Mouse (Mus musculus): ENCODE measurements around the gene Rpp14.
A peak's percentile ranks its signal among the peaks of the same experiment; 100 is the strongest.

Gene Rpp14

DNA sequence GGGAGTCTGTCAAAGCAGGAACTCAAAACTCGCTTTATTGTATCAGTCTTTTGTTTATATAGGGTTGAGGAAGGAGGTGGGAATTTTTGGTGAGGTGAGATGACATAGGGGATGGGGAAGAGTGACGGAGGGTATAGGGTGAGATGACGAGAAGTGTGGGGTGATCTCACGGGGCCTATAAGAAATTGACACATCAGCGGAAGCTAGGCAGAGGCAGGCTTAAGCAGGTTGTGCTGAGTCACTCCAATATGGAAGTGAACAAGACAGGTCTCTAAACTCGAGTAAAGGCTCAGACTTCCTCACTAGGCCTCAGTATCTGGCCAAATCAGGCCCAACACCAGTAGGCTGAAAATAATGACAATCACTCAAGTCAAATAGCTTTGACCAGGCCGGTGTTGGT lies 20.2 kb upstream of the Rpp14 start:
- DNase-seq (ENCODE audit: low read depth, low spot score): no peak

DNA sequence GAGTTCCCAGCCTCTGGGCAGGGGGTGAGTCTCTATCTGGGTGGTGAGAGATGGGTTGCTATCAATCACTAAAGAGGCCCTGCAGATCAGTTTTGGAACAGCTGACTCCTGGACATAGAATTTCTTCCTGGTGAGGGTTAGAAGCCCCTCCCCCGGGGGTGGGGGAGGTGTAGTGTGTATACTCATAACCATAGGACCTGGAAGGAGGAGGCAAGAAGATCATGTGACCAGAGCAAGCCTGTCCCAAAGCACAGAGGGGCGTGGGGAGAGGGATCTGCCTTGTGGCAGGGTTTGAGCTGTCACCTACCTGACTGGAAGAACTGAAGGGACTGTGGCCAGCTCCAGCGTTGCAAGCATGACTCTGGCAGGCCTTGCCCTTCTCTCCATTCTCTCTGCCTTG lies 18.1 kb upstream of the Rpp14 start:
- no peak for DNase-seq (ENCODE audit: low read depth, low spot score)

DNA sequence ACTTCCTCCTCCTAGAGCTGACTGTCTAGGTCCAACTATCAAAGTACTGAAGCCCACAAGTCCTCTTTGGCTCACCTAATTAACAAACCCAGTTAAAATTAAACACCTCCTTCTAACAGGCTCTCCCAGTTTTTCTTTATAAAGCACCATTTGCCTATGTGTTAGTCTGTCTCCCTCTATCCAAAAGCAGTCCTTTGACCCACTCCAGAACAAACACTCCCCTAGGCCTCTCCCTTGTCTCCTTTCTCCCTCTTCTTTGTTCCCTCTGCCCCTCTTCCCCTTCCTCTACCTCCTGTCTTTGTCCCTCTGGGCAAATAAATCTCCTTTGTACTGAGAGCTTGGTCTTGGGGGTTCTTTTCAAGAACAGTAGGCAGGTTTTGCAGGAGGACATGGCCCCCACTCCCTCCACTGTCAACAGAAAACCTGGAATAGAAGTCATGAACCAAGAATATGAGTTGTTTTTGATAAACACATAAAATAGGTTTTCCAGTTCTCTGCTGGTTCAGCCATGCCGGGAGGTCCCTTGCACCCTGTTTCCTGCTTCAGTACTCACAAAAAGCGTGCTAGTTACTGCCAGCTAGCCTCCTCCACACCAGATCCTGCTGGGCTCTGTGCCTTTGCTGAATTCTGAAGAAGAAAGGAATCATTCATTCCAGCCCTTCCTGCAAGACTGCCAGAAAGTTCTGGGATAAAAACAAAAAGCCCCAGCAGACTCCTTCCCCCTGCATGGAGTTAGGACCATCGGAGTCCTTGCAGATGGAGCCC lies 17.4 kb upstream of the Rpp14 start:
- no peak for DNase-seq (ENCODE audit: low read depth, low spot score)

DNA sequence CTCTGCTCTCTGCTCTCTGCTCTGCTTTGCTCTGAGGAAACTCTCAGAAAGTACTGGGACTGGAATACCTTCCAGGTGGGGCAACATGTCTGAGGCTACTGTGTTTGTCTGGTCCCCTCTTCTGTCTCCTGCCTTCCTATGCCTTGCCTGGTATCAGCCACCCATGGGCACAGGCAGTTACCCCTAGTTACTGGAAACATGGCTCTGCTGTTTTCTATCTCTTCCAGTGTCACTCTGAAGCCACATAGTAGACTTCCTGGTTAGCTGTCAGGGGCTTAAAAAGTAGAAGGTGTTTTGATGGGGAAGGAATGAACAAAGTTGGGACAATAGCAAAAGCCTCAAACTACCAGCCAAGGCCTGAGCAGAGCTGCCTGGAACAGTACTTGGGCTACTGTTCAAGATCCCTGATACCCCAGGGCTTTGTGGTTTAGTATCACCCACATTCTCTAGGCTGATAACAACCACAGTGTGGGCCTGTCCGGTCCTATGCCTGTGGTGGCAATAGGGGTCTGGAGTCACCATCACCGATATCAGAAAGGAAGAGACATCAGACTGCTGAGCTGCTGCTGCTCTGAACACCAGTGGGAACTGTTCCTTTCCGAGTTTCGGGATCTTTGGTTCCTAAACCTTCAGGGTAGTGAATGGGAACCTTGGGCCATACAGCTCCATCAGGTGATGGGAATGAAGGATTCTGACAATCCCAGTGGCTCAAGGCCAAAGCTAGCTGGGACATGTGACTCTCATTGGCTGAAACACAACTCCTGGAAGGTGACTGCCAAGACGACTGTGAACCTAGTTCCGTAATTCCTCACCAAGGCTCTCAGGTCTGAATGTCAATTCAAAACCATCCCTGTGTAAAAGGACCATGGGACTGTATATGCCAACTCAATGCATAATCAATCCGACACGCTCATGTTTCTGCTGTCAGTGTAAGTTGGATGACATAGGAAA lies 16.1 kb upstream of the Rpp14 start:
- no peak for DNase-seq (ENCODE audit: low read depth, low spot score)

DNA sequence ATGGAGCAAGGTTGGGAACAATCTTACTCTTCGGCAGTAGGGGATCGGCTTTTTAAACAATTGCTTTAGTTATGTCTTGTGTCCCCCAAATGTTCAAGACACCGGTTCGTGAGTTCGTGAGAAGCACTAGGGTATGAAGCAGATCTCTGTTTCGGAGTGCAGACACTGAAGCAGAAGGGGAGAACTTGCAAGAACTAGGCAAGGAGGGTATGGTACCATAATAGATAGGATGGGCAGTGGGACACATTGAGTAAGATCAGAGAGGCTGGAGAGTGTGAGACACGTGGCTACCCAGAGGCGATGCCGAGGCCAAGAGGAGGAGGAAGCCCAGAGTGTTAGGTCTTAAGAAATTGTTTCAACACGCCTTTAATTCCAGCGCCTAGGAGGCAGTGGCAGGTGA lies 551 bp downstream of the Rpp14 start:
- DNase-seq (ENCODE audit: low read depth, low spot score): peak; percentile 31

DNA sequence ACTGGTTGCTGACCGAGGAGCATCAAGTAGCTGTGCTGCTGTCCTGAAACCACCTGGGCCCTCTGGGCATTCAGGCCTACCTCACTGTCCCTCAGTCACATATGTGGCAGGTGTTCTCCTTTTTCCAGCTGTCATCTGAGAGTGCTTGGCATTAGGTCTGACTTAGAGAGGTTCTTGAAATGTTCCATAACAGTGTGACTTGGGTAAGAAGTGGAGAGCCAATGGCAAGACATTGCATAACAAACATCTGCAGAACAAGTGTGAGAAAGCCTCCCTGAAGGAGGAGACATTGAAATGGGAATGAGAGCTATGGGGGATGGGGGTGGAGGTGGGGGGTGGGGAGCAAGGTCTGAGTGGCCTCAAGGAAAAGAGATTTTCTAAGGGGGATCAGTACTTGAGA lies 2.8 kb downstream of the Rpp14 start:
- DNase-seq (ENCODE audit: low read depth, low spot score): no peak

DNA sequence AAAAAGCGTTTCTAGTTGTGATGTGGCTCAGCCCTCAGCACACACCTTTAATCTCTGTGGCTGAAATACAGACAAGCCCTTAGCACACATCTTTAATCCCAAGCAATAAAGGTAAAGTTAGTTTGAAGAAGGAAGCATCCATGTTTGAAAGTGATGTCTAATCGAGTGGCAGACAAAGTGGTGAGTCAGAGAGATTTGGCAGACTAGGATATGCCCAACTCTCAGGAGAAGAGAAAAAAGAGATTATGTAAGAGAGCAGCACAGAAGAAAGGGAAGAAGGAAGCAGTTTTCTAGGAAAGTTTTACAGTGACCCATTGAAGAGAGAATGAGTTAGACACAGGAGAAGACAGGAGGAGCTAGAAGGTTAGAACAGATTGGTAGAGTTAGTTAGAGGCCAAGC lies 8.8 kb downstream of the Rpp14 start:
- DNase-seq (ENCODE audit: low read depth, low spot score): peak; percentile 72

DNA sequence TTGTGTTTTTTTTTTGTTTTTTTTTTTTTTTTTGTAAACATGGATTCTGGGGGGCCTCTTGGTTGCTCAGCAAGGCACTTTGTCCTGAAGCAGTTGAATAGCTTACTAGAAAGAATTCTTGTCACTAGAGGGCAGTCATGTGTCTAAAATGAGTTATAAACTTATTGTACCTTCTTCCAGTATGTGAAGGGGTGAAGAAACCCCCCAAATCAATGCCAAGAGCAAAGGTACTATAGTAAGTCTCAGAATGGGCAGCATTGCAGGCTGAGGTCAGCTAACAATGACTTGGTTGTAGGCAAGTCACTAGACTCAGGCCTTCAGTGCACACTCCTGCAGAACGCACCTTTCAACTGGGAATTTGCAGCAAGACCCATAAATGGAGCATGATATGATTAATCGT lies 12.4 kb downstream of the Rpp14 start:
- peak; percentile 62 for DNase-seq (ENCODE audit: low read depth, low spot score)

DNA sequence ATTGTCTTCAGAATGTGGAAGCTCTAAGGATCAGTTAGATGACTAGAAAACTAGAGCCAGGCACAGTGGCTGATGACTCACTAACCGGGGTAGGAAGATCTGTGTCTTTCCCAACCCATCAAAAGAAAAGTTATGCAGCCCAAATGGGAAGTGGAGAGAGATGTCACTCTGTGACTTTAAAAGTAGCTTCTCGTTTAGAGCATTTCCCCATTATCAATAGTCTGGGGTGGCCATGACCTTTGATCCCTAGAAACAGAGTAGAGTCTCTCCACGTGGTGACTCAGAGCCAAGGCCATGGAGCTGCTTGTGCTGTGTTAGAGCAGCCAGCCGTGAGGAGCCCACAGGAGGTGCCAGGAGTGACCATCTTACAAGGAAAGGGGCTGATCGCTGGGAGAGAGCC lies 13.3 kb downstream of the Rpp14 start:
- DNase-seq (ENCODE audit: low read depth, low spot score): peak; percentile 7

DNA sequence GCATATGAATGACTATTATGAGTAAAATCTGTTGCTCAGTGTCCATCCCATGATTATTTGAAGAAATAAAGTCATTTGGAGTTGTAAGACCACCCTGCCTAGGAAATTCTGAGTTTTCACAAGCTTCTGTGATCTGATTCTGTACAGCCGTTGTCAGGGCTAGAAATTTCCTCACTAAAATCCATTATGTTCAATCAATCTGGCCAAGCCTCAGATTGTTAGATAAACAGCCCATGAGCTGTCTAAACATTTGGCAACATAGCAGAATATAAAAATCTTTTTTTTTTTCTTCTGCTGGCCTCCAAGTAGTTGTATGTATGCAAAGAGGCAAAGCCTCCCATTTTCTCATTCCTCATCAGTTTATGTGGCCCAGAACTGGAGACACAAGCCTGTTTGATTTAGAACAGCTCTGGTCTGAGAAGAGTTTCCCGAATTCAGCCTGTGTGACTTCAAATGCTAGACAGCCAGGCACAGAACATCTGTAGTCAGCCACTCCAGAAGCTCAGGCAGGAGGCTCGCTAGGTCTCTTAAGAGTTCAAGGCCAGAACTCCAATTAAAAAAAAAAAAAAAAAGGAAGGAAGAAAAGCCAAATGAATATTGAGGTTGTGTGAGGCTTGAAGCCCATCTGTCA lies 14.9 kb downstream of the Rpp14 start:
- no peak for DNase-seq (ENCODE audit: low read depth, low spot score)

DNA sequence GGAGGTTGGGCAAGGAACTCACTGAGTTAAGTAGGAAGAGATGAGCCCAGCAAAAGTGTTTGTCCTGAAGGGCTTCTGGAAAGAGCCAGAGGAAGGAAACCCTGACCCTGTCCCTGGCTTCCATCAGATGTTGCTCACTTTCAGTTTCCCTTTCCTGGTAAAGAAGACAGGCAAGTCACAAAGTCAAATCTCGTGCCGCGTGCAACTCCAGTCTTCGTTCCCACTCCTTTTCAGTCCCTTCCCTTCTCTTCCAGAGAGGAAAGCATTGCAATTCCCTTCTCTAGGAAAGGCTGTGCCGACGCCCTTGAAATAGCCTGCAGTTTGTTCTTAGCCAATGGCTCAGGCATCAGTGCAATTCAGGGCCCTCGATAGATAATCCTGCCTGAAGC lies 15.4 kb downstream of the Rpp14 start:
- DNase-seq (ENCODE audit: low read depth, low spot score): no peak

DNA sequence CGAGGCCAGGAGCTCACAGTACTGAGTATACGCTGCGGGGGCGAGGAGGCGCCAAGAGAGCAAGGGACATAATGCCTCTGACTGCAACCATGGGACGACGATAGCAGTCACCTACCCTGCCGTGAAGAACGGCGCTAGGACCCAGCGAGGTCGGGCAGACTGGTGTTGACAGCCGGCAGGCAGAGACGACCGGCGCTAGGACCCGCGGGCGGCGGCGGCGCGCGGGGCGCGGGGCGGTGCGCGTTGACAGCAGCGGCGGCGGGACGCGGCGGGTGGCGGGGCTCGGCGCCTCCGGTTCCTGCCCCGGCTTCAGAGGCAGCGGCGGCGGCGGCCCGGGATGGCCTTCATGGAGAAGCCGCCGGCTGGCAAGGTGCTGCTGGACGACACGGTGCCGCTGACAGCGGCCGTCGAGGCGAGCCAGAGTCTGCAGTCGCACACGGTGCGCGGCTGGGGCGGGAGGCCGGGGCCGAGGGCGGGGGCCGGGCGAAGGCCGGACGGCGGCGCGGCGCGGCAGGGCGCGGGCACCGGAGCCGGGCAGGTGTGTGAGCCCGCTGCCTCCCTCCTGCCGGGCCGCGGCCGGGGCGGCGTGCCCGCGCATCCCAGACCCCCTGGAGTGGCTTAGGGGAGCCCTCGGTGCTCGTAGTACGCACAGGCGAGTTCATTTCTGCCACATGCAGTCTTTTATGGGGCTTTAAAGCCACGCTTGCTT lies 18.0 kb downstream of the Rpp14 start, which contains the start of gene Pxk:
Gene Pxk, plus strand, starts transcription at position 234 of the 709 bp plus-strand sequence.
- DNase-seq (ENCODE audit: low read depth, low spot score): peak; percentile 52

DNA sequence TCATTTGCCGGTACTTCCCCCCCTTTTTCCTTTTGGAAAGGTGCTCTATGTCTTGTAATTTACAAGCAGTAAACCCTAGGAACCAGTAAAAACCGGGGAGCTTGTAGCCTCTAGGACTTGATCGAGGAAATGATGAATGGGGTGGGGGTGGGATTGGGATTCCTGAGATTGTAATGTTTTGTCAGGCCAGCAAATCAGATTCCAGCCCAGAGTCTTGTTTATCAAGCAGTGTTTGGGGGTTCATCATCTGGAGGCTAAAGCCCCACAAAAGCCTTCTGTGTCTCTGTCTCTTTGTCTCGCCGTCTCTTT lies 18.5 kb downstream of the Rpp14 start:
- peak; percentile 46 for DNase-seq (ENCODE audit: low read depth, low spot score)

DNA sequence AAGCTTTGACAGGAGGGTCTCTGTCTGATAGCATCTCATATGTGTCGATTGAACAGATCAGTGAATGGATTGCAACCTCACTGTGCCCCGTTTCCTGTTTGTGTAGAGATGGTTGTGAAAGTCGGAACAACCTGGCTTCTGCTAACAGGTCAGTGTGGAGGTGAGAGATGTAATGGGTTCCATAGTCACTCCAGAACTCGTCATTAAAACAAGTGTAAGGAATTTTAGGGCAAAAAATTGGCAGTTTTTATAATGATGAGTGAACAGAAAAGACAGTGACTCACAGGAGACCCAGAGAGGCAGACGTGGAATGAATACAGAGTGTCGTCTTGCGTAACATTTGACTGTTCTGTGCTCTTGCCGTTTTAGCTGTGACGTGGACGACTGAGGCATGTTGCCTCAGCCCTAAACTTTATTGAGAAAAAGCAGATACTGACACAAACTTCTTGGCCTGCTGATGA lies 19.4 kb downstream of the Rpp14 start:
- DNase-seq (ENCODE audit: low read depth, low spot score): peak; percentile 77

DNA sequence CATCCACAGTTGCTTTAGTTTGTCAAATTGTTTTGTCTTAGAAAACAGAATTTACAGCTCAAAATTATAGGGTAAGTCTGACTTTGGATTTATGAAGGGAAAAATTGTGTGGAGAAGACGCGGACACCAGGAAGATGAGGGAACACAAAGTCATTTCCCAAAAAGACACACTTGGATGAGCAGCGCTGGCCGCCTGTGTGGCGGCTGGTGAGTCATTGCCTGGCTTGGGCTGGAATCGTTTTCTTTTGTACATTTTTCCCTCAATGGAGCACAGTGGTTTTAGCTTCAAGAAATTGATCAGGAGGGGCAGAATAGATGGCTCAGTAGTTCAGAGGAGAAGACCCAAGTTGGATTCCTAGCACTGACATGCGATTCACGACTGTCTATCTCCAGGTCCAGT lies 21.7 kb downstream of the Rpp14 start:
- no peak for DNase-seq (ENCODE audit: low read depth, low spot score)

DNA sequence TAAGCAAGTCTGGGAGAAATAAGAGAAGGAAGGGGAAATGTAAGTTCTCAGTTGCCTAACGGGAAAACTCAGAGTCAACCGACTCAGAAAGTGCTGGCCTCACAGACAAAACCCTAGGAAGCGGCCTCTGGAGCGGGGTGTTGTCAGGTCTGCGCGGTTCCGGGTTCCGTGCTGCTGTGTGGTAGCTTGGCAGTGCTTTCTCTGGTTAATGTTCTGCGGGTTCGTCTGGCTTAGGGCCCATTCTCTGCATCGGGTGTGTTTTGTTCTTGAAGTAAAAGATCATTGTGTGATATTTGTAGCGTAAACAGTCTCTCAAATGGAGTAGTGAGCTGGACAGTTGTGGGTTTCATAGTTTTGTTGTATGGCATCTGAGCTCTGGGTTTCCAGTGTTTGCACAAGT lies 22.5 kb downstream of the Rpp14 start:
- no peak for DNase-seq (ENCODE audit: low read depth, low spot score)

DNA sequence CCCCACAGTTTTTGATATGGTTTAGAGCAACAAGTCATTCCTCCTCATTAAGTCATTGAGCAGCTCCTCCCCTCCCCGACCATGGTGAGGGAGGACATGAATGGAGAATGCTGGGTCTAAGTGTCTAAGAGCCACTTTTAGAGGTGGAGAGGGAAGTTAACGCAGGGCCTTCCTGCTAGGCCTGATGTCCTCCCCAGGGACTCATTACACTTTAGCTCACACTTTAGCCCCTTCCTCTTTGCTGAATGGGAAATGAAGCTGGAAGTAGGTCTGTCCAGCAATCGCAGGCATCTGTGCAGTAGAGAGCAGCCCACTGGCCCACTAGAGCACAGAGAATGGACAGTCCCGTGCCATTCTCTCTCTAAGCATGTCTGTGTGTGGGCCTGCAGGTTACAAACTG lies 27.9 kb downstream of the Rpp14 start:
- no peak for DNase-seq (ENCODE audit: low read depth, low spot score)

DNA sequence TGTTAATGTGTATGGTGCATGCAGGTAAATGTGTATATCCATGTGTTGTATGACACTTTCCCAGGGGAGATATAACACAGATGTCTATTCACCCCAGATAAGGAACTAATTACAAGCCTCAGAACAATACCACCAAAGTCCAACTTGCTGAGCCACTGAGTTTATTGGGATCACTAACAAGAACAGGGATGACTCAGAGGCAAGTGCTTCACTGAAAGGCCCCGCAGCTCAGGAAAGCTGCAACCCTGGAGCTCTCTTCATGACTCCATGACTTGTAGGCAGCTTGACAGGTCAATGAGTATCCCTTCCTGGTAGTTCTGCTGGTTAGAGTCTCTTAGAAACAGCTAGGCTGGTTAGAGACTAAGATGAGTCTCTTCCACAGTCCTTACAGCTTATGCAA lies 28.8 kb downstream of the Rpp14 start:
- DNase-seq (ENCODE audit: low read depth, low spot score): no peak

DNA sequence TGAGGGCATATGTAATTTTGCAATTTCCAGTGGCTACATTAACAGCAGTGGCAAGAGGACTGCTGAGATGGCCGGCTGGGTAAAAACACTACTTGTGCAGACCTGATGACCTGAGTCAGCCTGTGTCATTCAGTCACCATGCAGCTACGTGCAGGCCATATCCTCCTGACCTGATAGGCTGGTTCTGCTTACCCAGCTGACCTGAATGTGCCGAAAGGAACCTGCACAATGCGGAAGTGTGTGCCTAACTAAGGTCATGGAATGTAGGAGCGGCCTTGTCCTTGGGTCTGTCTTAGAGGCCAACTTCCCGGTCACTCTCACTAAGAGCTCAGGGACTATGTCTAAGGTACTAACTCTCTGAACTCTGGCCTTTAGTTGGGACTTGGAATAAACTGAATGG lies 31.4 kb downstream of the Rpp14 start:
- no peak for DNase-seq (ENCODE audit: low read depth, low spot score)

DNA sequence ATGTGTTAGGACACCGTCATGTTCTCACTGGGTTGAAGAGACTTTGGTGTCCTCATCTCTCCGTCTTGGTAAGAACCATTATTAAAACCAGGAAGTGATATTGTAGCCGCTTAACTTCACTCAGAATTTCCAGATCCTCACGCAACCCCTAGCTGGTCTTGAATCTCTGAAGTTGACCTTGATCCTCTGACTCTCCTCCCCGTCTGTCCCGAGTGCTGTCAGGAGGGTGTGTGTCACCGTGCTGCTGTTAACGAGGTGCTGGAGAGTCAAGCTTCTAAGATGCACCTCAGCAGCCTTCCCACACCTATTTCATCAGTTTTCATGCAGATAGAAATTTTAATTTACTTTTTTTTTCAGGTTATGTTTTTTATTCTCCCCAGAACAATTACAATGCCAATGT lies 31.9 kb downstream of the Rpp14 start:
- no peak for DNase-seq (ENCODE audit: low read depth, low spot score)

DNA sequence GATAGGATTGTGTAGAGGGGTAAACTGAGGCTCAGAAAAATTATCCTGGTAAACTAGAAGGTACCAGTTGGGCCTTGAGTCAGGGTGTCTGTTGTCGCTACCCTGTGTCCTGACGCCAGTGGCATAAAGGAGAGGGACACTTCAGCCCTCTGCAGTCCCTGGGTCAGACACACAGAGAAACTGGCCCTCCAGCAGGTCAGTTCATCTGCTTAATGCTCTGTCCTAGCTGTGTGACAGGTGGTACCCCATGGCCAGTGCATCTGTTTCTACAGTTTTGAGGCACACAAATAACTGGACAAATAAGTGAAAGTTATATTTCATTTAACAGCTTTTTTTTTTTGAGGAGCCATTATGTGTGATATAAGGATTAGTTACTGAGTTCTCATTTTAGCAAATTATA lies 33.4 kb downstream of the Rpp14 start:
- DNase-seq (ENCODE audit: low read depth, low spot score): no peak

DNA sequence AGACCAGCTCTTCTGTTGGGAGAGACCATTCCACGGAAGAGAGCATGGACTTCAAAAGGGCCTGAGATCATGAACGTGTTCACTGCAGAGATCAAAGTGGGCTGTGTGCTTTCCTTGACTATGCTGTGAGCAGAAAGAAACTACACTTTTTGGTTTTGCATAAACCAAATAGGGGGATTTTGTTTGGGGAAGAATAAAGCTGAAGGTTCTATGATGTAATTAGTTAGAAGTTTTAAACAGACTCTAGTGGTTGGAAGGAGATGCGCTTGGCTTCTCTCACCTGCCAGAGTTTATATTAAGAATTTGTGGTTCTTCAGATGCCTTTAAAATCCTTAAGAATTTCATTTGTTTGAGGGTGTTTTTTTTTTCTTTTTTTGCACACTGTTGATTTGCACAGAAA lies 34.1 kb downstream of the Rpp14 start:
- no peak for DNase-seq (ENCODE audit: low read depth, low spot score)
